Mouse (Mus musculus): Measurements from ENCODE around the gene Cxcr4. TPM values are rescaled to one million over a fixed set of nuclear protein-coding genes. Genes with fewer than 3 reads are reported as not detected.

The Cxcr4 gene
- total and polyA plus RNA-seq, 3 experiments = 4.2 to 11.2 TPM; not detected in 1

DNA sequence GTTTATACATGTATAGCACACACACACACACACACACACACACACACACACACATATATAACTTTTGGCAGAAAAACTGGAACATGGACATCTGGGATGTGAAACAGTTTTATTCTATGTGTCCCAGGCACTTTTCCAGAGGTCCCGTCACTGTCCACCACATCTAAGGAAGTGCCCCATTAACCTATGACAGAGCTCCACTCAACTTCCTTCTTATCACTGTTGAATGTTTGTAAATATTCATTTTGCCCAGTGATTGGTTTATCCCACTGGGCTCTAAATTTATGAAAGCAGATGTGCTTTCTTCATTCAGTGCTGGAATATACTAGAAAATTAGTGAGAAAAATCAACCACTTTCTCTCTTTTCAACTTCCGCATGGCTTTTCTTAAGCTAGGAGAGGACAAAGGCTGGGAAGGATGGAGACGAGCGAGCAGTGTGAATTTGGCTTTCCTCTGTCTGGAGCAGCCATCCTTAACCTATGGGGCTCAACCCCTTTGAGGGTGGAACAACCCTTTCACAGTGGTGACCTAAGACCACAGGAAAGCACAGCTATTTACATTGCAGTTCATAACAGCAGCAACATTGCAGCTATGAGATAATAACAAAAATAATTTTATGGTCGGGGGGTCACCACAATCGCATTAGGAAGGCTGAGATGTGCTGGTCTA, 41.8 kb upstream of the Cxcr4 start:
- no peak overlapping the region for H3K9ac ChIP-seq (ENCODE audit: control insufficient read depth, low read depth, low read length, poor library complexity, severe bottlenecking)
- no peak overlapping the region for H3K27ac ChIP-seq (ENCODE audit: control insufficient read depth, low read depth, low read length)
- no peaks in the 10 kb centered on the region for H3K36me3 ChIP-seq (ENCODE audit: control insufficient read depth in 1 of 2, insufficient read depth in 2 of 2, low read length in 2 of 2)
- no peaks in the 10 kb centered on the region for H3K4me1 ChIP-seq (ENCODE audit: control insufficient read depth in 1 of 2, insufficient read depth in 2 of 2, low read length in 2 of 2)
- TF ChIP-seq GABPA (IDR thresholded peaks at IDR 0.05; ENCODE audit: low read depth, low read length) = no peak
- TF ChIP-seq CHD1 (IDR thresholded peaks at IDR 0.05; ENCODE audit: low read depth, low read length) = no peak
- no peak for TF ChIP-seq SMC3 (IDR thresholded peaks at IDR 0.05; ENCODE audit: low read depth, low read length)
- no peak for TF ChIP-seq POLR2A (IDR thresholded peaks at IDR 0.05; ENCODE audit: control insufficient read depth in 1 of 2, insufficient read depth in 1 of 2, low read depth in 1 of 2, low read length in 2 of 2, poor library complexity in 1 of 2)
- no peak for TF ChIP-seq POLR2AphosphoS5 (IDR thresholded peaks at IDR 0.05; ENCODE audit: borderline replicate concordance, low read depth, low read length)
- TF ChIP-seq SIN3A (IDR thresholded peaks at IDR 0.05; ENCODE audit: low read length) = no peak
- no peaks in the 10 kb centered on the region for H3K79me2 ChIP-seq (ENCODE audit: control insufficient read depth, insufficient read depth, low read length, poor library complexity)
- H3K27me3 ChIP-seq (ENCODE audit: control insufficient read depth in 1 of 2, insufficient read depth in 2 of 2, low read length in 2 of 2) = no peaks in the 10 kb centered on the region
- no peak for DNase-seq (ENCODE audit: low read depth, low spot score)
- no peaks in the 10 kb centered on the region for H3K9me3 ChIP-seq (replicated peaks; ENCODE audit: insufficient read depth, low read length)
- no peak overlapping the region for H3K4me3 ChIP-seq (ENCODE audit: control insufficient read depth in 1 of 2, insufficient read depth in 1 of 2, low read depth in 2 of 2, low read length in 2 of 2)

- H3K36me3 ChIP-seq (ENCODE audit: control insufficient read depth in 1 of 2, insufficient read depth in 2 of 2, low read length in 2 of 2) = no peaks in the 10 kb centered on the region
- H3K27ac ChIP-seq (ENCODE audit: control insufficient read depth, low read depth, low read length) = no peak overlapping the region
- H3K79me2 ChIP-seq (ENCODE audit: control insufficient read depth, insufficient read depth, low read length, poor library complexity) = no peaks in the 10 kb centered on the region
- no peaks in the 10 kb centered on the region for H3K27me3 ChIP-seq (ENCODE audit: control insufficient read depth in 1 of 2, insufficient read depth in 2 of 2, low read length in 2 of 2)
- TF ChIP-seq GABPA (IDR thresholded peaks at IDR 0.05; ENCODE audit: low read depth, low read length) = no peak
- no peak for TF ChIP-seq USF1 (IDR thresholded peaks at IDR 0.05; ENCODE audit: low read depth, low read length)
- no peak overlapping the region for H3K4me3 ChIP-seq (ENCODE audit: control insufficient read depth in 1 of 2, insufficient read depth in 1 of 2, low read depth in 2 of 2, low read length in 2 of 2)
- DNase-seq (ENCODE audit: low read depth, low spot score) = no peak
- H3K9ac ChIP-seq (ENCODE audit: control insufficient read depth, low read depth, low read length, poor library complexity, severe bottlenecking) = no peak overlapping the region
- no peaks in the 10 kb centered on the region for H3K9me3 ChIP-seq (replicated peaks; ENCODE audit: insufficient read depth, low read length)
- H3K4me1 ChIP-seq (ENCODE audit: control insufficient read depth in 1 of 2, insufficient read depth in 2 of 2, low read length in 2 of 2) = no peaks in the 10 kb centered on the region
Observed at GRCm38 (mm10) chr1:128632522-128632921, 40.4 kb upstream of the Cxcr4 start.

DNA sequence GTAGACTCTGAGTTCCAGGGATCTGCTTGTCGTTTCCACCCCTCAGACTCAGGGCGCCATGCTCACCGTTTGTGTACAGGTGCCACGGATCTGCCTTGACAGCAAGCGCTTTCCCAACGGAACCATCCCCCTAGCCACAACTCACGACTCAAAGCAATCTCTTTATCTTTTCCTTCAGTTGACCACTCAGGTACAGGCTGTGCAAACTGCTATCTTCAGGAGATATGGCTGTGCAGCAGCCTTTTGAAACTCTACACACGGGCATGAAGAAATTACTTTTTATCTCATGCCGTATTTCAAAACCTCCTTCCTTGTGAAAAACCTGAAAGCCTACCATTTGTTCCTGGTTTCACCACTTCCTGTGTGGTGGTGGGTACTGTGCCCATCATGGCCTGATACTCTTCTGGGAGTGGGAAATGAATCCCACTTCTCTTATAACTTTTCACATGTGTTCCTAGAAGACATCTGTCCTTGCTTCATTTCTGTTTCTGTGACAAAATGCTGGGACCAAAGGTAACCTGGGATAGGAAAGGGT, 34.1 kb upstream of the Cxcr4 start:
- no peak overlapping the region for H3K4me3 ChIP-seq (ENCODE audit: control insufficient read depth in 1 of 2, insufficient read depth in 1 of 2, low read depth in 2 of 2, low read length in 2 of 2)
- TF ChIP-seq MAX (IDR thresholded peaks at IDR 0.05; ENCODE audit: low read length) = no peak
- no peak for TF ChIP-seq ZNF384 (IDR thresholded peaks at IDR 0.05; ENCODE audit: low read depth, low read length)
- no peak for TF ChIP-seq CTCF (IDR thresholded peaks at IDR 0.05 in 2 of 3, conservative IDR thresholded peaks at IDR 0.05 in 1 of 3; ENCODE audit: control insufficient read depth in 1 of 3, insufficient read depth in 1 of 3, low read depth in 2 of 3, low read length in 3 of 3, poor library complexity in 1 of 3, severe bottlenecking in 1 of 3)
- no peak for TF ChIP-seq HCFC1 (IDR thresholded peaks at IDR 0.05; ENCODE audit: low read depth, low read length)
- TF ChIP-seq TAL1 (IDR thresholded peaks at IDR 0.05; ENCODE audit: low read length) = no peak
- no peak for TF ChIP-seq MXI1 (IDR thresholded peaks at IDR 0.05; ENCODE audit: low read depth, low read length)
- no peak for TF ChIP-seq MAZ (IDR thresholded peaks at IDR 0.05; ENCODE audit: low read depth, low read length)
- no peak for TF ChIP-seq USF1 (IDR thresholded peaks at IDR 0.05; ENCODE audit: low read depth, low read length)
- no peak for TF ChIP-seq BHLHE40 (IDR thresholded peaks at IDR 0.05; ENCODE audit: borderline replicate concordance, low read depth, low read length)
- peaks cover 0 to 5% of the 10 kb centered on the region in 2 experiments; a peak in 1 of 4 replicates for H3K36me3 ChIP-seq (ENCODE audit: control insufficient read depth in 1 of 2, insufficient read depth in 2 of 2, low read length in 2 of 2)
- H3K4me1 ChIP-seq (ENCODE audit: control insufficient read depth in 1 of 2, insufficient read depth in 2 of 2, low read length in 2 of 2) = peaks cover 3% of the 10 kb centered on the region in 2 experiments; a peak in 3 of 4 replicates
- no peaks in the 10 kb centered on the region for H3K27me3 ChIP-seq (ENCODE audit: control insufficient read depth in 1 of 2, insufficient read depth in 2 of 2, low read length in 2 of 2)
- no peak overlapping the region for H3K9ac ChIP-seq (ENCODE audit: control insufficient read depth, low read depth, low read length, poor library complexity, severe bottlenecking)
- no peaks in the 10 kb centered on the region for H3K79me2 ChIP-seq (ENCODE audit: control insufficient read depth, insufficient read depth, low read length, poor library complexity)
- no peaks in the 10 kb centered on the region for H3K9me3 ChIP-seq (replicated peaks; ENCODE audit: insufficient read depth, low read length)
- no peak for DNase-seq (ENCODE audit: low read depth, low spot score)
- no peak overlapping the region for H3K27ac ChIP-seq (ENCODE audit: control insufficient read depth, low read depth, low read length)

Data from MEL (cell line).